Mouse (Mus musculus): Measurements from ENCODE around the gene Rpa1.

Rpa1 gene

GRCm38 (mm10) chr11:75262791-75263190, 85.3 kb downstream of the Rpa1 start:
- no peak for DNase-seq (ENCODE audit: low read depth, low spot score)

GRCm38 (mm10) chr11:75262181-75262580, 85.9 kb downstream of the Rpa1 start:
- DNase-seq (ENCODE audit: low read depth, low spot score): no peak

GRCm38 (mm10) chr11:75261730-75262129, 86.4 kb downstream of the Rpa1 start:
- no peak for DNase-seq (ENCODE audit: low read depth, low spot score)

DNA sequence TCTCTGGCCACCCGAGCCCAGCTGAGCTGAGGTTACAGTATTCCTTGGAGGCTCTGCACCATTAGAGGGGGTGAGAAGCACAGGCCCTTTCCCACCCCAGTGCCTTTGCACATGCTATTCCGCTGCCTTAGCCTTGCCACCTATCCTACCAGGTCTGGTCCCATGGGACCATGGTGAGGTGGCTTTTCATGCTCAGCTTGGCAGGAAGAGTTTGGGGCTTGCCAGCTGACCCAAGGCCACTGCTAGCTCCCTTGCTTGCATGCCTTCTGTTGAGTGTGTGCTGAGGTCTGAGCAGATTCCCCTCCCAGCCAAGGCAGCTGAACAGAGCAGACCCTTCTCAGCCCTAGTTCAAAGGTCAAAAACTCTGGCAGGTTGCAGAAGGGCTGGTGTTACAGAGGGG, 87.1 kb downstream of the Rpa1 start:
- DNase-seq (ENCODE audit: low read depth, low spot score): no peak

DNA sequence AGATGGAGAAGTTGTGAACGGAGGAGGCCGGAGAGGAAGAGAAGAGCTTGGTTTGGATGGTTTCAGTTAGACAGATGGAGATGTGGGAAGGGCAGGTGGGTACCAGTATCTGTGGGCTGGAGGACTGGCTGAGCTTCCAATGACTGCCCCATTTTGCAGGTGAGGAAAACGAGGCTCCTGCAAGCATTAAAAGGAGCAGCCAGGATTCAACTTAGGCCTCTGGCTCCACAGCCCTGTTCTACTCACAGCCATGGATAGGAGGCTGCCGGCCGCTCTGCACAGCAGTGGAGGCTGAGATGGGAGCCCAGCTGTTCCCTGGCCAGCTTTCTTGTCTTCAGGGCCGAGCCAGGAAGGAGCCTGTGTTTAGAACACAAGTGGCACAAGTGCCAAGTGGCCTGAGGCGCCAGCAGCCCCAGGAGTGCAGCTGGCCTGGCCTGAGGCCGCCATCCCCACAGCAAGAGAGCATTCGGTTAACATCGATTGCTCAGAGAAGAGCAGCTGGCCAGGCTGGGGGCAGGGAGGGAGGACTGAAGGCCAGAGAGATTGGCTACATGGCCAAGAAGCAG, 88.0 kb downstream of the Rpa1 start:
- DNase-seq (ENCODE audit: low read depth, low spot score): no peak

DNA sequence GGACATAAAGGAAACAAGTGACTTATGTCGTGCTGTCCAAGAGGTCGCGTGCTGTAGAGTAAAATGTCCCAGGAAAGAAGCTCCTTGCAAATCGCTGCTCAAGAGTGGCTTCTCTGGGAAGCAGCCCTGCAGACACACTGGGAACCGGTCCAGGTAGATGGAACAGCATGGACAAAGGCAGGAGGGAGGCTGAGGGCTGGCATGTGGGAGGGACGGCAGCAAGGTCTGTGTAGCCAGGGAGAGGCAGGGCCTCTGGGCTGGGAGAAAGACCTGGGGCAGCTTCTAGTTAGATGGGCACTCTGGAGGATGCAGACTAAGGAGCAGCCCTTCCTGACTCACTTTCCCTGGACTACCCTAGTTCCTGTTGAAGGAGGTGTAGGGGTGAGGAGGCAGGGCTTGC, 88.7 kb downstream of the Rpa1 start:
- no peak for DNase-seq (ENCODE audit: low read depth, low spot score)

DNA sequence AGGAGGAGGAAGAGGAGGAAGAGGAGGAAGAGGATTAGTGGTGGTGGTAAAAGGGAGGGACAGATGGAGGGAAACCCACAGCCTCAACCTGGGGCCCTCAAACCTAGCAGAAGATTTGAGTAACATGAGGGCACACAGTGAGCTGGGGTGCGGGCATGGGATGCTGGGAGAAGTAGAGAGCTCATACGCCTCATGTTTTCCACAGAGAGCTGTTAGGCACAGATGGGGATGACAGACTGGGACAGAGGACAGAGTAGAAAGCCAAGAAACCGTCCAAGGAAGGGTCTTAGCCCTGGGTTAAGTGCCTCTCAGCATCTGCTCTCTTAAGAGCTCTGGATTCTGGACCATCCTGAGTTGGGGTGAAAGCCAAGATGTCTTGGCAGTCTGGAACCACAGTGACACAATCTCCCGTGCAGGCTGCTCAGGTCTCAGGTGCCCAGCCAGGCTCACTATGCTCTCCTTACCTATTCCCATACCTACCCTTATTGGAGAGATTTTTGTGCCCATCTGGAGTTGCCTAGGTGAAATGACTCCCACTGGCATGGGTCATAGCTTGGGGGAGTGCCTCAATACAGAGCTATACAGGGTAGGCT, 91.0 kb downstream of the Rpa1 start:
- no peak for DNase-seq (ENCODE audit: low read depth, low spot score)

- DNase-seq (ENCODE audit: low read depth, low spot score): no peak
Observed at GRCm38 (mm10) chr11:75255330-75255729, 92.8 kb downstream of the Rpa1 start.

GRCm38 (mm10) chr11:75254252-75254912, 93.7 kb downstream of the Rpa1 start:
- no peak for DNase-seq (ENCODE audit: low read depth, low spot score)

DNA sequence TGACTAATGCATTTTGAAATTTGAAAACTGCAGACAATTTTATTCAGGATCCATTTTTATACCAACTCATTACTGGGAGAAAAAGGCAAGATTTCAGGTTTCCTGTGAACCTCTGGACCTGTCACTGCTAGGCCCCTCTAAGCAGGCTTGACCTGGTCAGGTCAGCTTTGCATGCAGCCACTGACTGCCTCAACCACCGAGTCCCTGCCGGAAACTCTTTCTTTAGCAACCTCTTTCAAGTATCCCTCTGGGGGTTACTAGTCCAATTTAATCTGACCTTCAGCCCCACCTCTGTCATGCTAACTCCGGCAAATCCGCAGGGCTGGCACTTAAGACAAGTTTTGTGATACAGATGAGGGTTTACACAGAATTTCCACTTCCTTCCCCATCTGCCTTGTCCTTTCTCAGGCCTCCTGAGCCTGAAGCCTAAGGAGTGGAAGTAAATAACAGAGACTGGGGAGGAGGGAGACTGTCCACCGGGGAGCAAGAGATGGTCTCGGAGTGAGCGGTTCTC, 96.5 kb downstream of the Rpa1 start:
- no peak for DNase-seq (ENCODE audit: low read depth, low spot score)

GRCm38 (mm10) chr11:75251006-75251512, 97.1 kb downstream of the Rpa1 start:
- no peak for DNase-seq (ENCODE audit: low read depth, low spot score)

- no peak for DNase-seq (ENCODE audit: low read depth, low spot score)
Observed at GRCm38 (mm10) chr11:75249588-75249987, 98.5 kb downstream of the Rpa1 start.

Measured in retina, postnatal 7 days (tissue).